Mouse (Mus musculus): Measurements from ENCODE around the gene F2rl2. TPM values are rescaled to one million over a fixed set of nuclear protein-coding genes. Genes with fewer than 3 reads are reported as not detected.

The F2rl2 gene
- total and polyA plus RNA-seq, 3 experiments: 0.04 TPM; not detected in 2

DNA sequence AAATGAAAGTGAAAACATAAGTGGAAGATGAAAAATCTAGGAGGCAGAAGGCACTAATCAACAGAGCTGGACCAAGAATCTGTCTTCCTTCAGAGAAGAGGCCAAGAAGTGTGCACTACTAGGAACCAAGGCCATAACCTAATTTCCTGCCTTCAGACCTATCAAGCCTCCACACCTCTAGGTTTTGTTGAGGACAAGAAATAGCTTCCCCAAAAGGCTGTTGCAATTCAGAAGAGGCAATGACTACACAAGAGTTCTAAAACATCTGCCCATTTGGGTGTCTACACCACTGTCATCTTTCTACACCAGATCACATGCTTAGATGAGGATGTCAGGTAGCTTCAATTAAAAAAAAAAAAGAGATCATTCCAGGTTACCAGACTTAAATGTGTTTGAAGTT lies 15.4 kb downstream of the F2rl2 start:
- Histone ChIP-seq H3K4me1 (ENCODE audit: control insufficient read depth in 1 of 2, insufficient read depth in 2 of 2, low read length in 2 of 2) (peaks cover 0 to 5% of the 10 kb centered on the region in 2 experiments; a peak in 1 of 4 replicates), H3K4me3 (ENCODE audit: control insufficient read depth in 1 of 2, insufficient read depth in 1 of 2, low read depth in 2 of 2, low read length in 2 of 2) (no peak overlapping the region), H3K36me3 (ENCODE audit: control insufficient read depth in 1 of 2, insufficient read depth in 2 of 2, low read length in 2 of 2) (peaks cover 0 to 3% of the 10 kb centered on the region in 2 experiments; a peak in 2 of 4 replicates), H3K9ac (ENCODE audit: control insufficient read depth, low read depth, low read length, poor library complexity, severe bottlenecking) (no peak overlapping the region), H3K9me3 (replicated peaks; ENCODE audit: insufficient read depth, low read length) (no peaks in the 10 kb centered on the region), H3K79me2 (ENCODE audit: control insufficient read depth, insufficient read depth, low read length, poor library complexity) (no peaks in the 10 kb centered on the region), H3K27ac (ENCODE audit: control insufficient read depth, low read depth, low read length) (no peak overlapping the region), H3K27me3 (ENCODE audit: control insufficient read depth in 1 of 2, insufficient read depth in 2 of 2, low read length in 2 of 2) (no peaks in the 10 kb centered on the region)
- DNase-seq (ENCODE audit: low read depth, low spot score): no peak
- TF ChIP-seq HCFC1 (IDR thresholded peaks at IDR 0.05; ENCODE audit: low read depth, low read length) (no peak), TBP (IDR thresholded peaks at IDR 0.05; ENCODE audit: low read depth, low read length) (no peak), GATA1 (IDR thresholded peaks at IDR 0.05; ENCODE audit: low read depth, low read length) (no peak), MYB (IDR thresholded peaks at IDR 0.05; ENCODE audit: low read depth, low read length) (no peak), USF1 (IDR thresholded peaks at IDR 0.05; ENCODE audit: low read depth, low read length) (no peak), NRF1 (IDR thresholded peaks at IDR 0.05; ENCODE audit: insufficient read depth, low read depth, low read length, poor library complexity, severe bottlenecking) (no peak), MAX (IDR thresholded peaks at IDR 0.05; ENCODE audit: low read length) (no peak), MXI1 (IDR thresholded peaks at IDR 0.05; ENCODE audit: low read depth, low read length) (no peak), ZC3H11A (IDR thresholded peaks at IDR 0.05; ENCODE audit: low read depth, low read length) (no peak), TCF12 (IDR thresholded peaks at IDR 0.05; ENCODE audit: low read depth, low read length) (no peak), EP300 (IDR thresholded peaks at IDR 0.05; ENCODE audit: low read depth in 1 of 2, low read length in 2 of 2) (no peak), ZNF384 (IDR thresholded peaks at IDR 0.05; ENCODE audit: low read depth, low read length) (no peak), SIN3A (IDR thresholded peaks at IDR 0.05; ENCODE audit: low read length) (no peak), CHD2 (IDR thresholded peaks at IDR 0.05; ENCODE audit: low read length) (no peak), NELFE (IDR thresholded peaks at IDR 0.05; ENCODE audit: low read depth, low read length) (no peak)

DNA sequence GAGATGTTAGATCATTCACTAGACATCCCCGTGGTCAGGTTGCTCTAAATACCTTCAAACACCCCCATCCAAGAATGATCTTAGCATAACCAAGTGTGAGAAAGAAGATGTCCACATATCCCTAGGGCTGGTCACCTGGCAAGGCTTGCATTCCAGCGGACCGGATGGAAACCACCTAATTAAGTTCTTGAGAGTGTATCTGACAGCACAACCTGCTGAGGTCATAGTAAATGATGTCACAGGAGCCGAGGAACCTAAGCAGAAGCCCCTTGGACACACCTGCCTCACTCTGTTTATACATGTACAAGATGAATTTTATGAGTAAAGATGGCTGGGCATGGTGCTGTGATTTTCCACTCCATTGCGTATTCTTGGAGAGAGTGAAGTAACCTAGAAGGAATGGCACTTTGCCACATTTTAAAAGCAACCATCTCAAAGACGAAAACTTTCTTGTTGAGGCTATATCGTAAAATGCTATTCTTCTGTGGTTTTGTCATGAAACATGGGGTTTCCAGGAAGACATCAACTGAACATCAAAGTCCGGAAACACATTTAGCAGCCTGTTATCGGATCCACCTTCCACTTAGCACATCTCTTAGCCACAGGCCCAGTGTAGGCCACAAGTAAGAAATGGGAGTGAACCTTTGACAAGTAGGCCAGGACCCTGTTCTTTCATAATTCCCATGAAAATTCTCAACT lies 16.1 kb downstream of the F2rl2 start:
- Histone ChIP-seq H3K9ac (ENCODE audit: control insufficient read depth, low read depth, low read length, poor library complexity, severe bottlenecking) (no peak overlapping the region), H3K27me3 (ENCODE audit: control insufficient read depth in 1 of 2, insufficient read depth in 2 of 2, low read length in 2 of 2) (no peaks in the 10 kb centered on the region), H3K9me3 (replicated peaks; ENCODE audit: insufficient read depth, low read length) (no peaks in the 10 kb centered on the region), H3K4me1 (ENCODE audit: control insufficient read depth in 1 of 2, insufficient read depth in 2 of 2, low read length in 2 of 2) (peaks cover 0 to 5% of the 10 kb centered on the region in 2 experiments; a peak in 1 of 4 replicates), H3K27ac (ENCODE audit: control insufficient read depth, low read depth, low read length) (peak overlapping the region; percentile 7), H3K36me3 (ENCODE audit: control insufficient read depth in 1 of 2, insufficient read depth in 2 of 2, low read length in 2 of 2) (peaks cover 0 to 3% of the 10 kb centered on the region in 2 experiments; a peak in 2 of 4 replicates), H3K4me3 (ENCODE audit: control insufficient read depth in 1 of 2, insufficient read depth in 1 of 2, low read depth in 2 of 2, low read length in 2 of 2) (no peak overlapping the region), H3K79me2 (ENCODE audit: control insufficient read depth, insufficient read depth, low read length, poor library complexity) (no peaks in the 10 kb centered on the region)
- peak; percentile 51 for DNase-seq (ENCODE audit: low read depth, low spot score)
- 0 out of 2 replicates have a peak, but pooled peaks have one; percentile 43 for TF ChIP-seq TCF12 (IDR thresholded peaks at IDR 0.05; ENCODE audit: low read depth, low read length)
- peak in 1 of 2 experiments; percentile 78; a peak in 2 of 4 replicates for TF ChIP-seq EP300 (IDR thresholded peaks at IDR 0.05; ENCODE audit: low read depth in 1 of 2, low read length in 2 of 2)
- TF ChIP-seq CTCF (IDR thresholded peaks at IDR 0.05 in 2 of 3, conservative IDR thresholded peaks at IDR 0.05 in 1 of 3; ENCODE audit: control insufficient read depth in 1 of 3, insufficient read depth in 1 of 3, low read depth in 2 of 3, low read length in 3 of 3, poor library complexity in 1 of 3, severe bottlenecking in 1 of 3): no peak
- peak; percentile 40; the same call in 1 of the 2 replicates for TF ChIP-seq TAL1 (IDR thresholded peaks at IDR 0.05; ENCODE audit: low read length)
